ENCODE assay signal across 13 mouse cellular contexts in genomic region chr6:53308684-53309083, GRCm38 (mm10). TPM values are rescaled to one million over a fixed set of nuclear protein-coding genes. Genes with fewer than 3 reads are reported as not detected.
DNase-seq lines count a peak whose midpoint lies in the region; ATAC-seq and TF ChIP-seq lines count a peak whose summit lies in the region.
"Had no signal": no experiment of that assay in that cellular context is flagged by ENCODE, and none has a peak within 500 bp of the region (broad histone marks: within the 10 kb centered on the region; RNA-seq: fewer than 3 reads in every experiment).

No protein-coding gene starts in this region.

- H3K27ac ChIP-seq in heart, embryonic 15.5 days: peak overlapping the region; percentile 43
- no peak overlapping the region for H3K27ac ChIP-seq in lung, embryonic 14.5 days (ENCODE audit: low read depth)
- H3K27ac ChIP-seq: hindbrain, embryonic 10.5 days; neural tube, embryonic 12.5 days had no signal

- WGBS in heart, embryonic 15.5 days: 5% methylated on average over 6 of the region's 6 CpGs
- 15% methylated on average over 6 of the region's 6 CpGs for WGBS in lung, embryonic 14.5 days

- intact Hi-C loops in heart, postnatal 10 days (cut with DNase I): no loop called here

- no peak overlapping the region for H3K4me3 ChIP-seq in heart, embryonic 15.5 days
- no peak overlapping the region for H3K4me3 ChIP-seq in lung, embryonic 14.5 days (ENCODE audit: low read depth, low read length)
- H3K4me3 ChIP-seq: hindbrain, embryonic 10.5 days; neural tube, embryonic 12.5 days had no signal

- H3K4me2 ChIP-seq in heart, embryonic 15.5 days: peak overlapping the region; percentile 33
- no peak overlapping the region for H3K4me2 ChIP-seq in lung, embryonic 14.5 days
- H3K4me2 ChIP-seq: neural tube, embryonic 12.5 days had no signal

- H3K36me3 ChIP-seq in heart, embryonic 15.5 days: no peaks in the 10 kb centered on the region
- no peaks in the 10 kb centered on the region for H3K36me3 ChIP-seq in lung, embryonic 14.5 days (ENCODE audit: insufficient read depth)
- H3K36me3 ChIP-seq: hindbrain, embryonic 10.5 days; neural tube, embryonic 12.5 days had no signal

- H3K4me1 ChIP-seq in heart, embryonic 15.5 days (replicated peaks): peaks cover 31% of the 10 kb centered on the region
- H3K4me1 ChIP-seq in lung, embryonic 14.5 days (ENCODE audit: insufficient read depth): peaks cover 3% of the 10 kb centered on the region; the same call in 1 of the 2 replicates

- DNase-seq in heart, postnatal 10 days: no peak
- DNase-seq in lung, embryonic 14.5 days: peak; percentile 85
- DNase-seq in lung, postnatal 25 days (ENCODE audit: low spot score): no peak
- DNase-seq in layer of hippocampus, adult 11-12 months (ENCODE audit: low spot score): no peak
- DNase-seq: cerebellum, adult 18-20 months; thymus, postnatal 4 days had no signal

- no peaks in the 10 kb centered on the region for H3K27me3 ChIP-seq in heart, embryonic 15.5 days
- H3K27me3 ChIP-seq in lung, embryonic 14.5 days (ENCODE audit: insufficient read depth, low read length): no peaks in the 10 kb centered on the region
- H3K27me3 ChIP-seq: CH12.LX; neural tube, embryonic 12.5 days had no signal

- ATAC-seq in heart, embryonic 15.5 days (replicated peaks; ENCODE audit: insufficient number of reproducible peaks, insufficient read depth, low FRiP score, low read depth): no peak
- no peak for ATAC-seq in lung, embryonic 14.5 days (ENCODE audit: insufficient read depth)
- peak; percentile 81 for ATAC-seq in granulocyte monocyte progenitor cell, adult 5-6 weeks (replicated peaks; ENCODE audit: poor library complexity, severe bottlenecking)
- peak; percentile 44; the same call in 1 of the 2 replicates for ATAC-seq in megakaryocyte-erythroid progenitor cell, adult 5-6 weeks (replicated peaks; ENCODE audit: low FRiP score, low TSS enrichment, poor library complexity, severe bottlenecking)
- ATAC-seq: inflammation-experienced regulatory T-cells, adult 6 months had no signal

- no peaks in the 10 kb centered on the region for H3K9me3 ChIP-seq in heart, embryonic 15.5 days (replicated peaks)
- no peaks in the 10 kb centered on the region for H3K9me3 ChIP-seq in lung, embryonic 14.5 days (ENCODE audit: low read depth, low read length)
- H3K9me3 ChIP-seq: hindbrain, embryonic 10.5 days; neural tube, embryonic 12.5 days had no signal

- TF ChIP-seq CTCF in lung, embryonic 14.5 days (IDR thresholded peaks at IDR 0.05; ENCODE audit: low read depth): no peak

- H3K9ac ChIP-seq in heart, embryonic 15.5 days: no peak overlapping the region
- H3K9ac ChIP-seq in lung, embryonic 14.5 days: no peak overlapping the region
- H3K9ac ChIP-seq: neural tube, embryonic 12.5 days had no signal

RNA-seq across cellular contexts. Expression of gene Creb5, which starts 21.6 kb away (rescaled TPM):
- polyA plus RNA-seq in heart, embryonic 15.5 days (2015; fragmentation: Nextera tagmentation; extraction: Ambion mirVana): 28.5 and 30.9 TPM in 2 replicates
- 10 to 100 TPM; 26.2 to 30.8 TPM for total RNA-seq in heart, postnatal 10 days (2021)
- 6.4 and 7.7 TPM in 2 replicates for polyA plus RNA-seq in lung, embryonic 14.5 days (2014; fragmentation: Nextera tagmentation; extraction: Ambion mirVana)
- not detected in 2 replicates for total RNA-seq in granulocyte monocyte progenitor cell, adult 5-6 weeks (2014; fragmentation: Nextera tagmentation)
- 0.15 TPM in 1 of 2 replicates, not detected in the other for total RNA-seq in granulocyte monocyte progenitor cell, adult 5-6 weeks (2017)
- not detected in 2 replicates for total RNA-seq in megakaryocyte-erythroid progenitor cell, adult 5-6 weeks (2014; fragmentation: Nextera tagmentation)
- not detected in 2 replicates for total RNA-seq in megakaryocyte-erythroid progenitor cell, adult 5-6 weeks (2017)

Comparison
In these comparisons a context has a peak if more than half of its experiments do, and no peak if none do; other contexts are left out.
1. ATAC-seq: peak in granulocyte monocyte progenitor cell, adult 5-6 weeks (single experiment) and megakaryocyte-erythroid progenitor cell, adult 5-6 weeks (single experiment); none in heart, embryonic 15.5 days (single experiment) and lung, embryonic 14.5 days (single experiment).
2. RNA of gene Creb5, which starts 21.6 kb away (total RNA-seq): 26.2 to 30.8 TPM in heart, postnatal 10 days; 0.15 TPM in granulocyte monocyte progenitor cell, adult 5-6 weeks and not detected in megakaryocyte-erythroid progenitor cell, adult 5-6 weeks; every median in the first group is over 10 times any median in the second.